Mouse (Mus musculus): Measurements from ENCODE around the gene Serpine1.

DNA sequence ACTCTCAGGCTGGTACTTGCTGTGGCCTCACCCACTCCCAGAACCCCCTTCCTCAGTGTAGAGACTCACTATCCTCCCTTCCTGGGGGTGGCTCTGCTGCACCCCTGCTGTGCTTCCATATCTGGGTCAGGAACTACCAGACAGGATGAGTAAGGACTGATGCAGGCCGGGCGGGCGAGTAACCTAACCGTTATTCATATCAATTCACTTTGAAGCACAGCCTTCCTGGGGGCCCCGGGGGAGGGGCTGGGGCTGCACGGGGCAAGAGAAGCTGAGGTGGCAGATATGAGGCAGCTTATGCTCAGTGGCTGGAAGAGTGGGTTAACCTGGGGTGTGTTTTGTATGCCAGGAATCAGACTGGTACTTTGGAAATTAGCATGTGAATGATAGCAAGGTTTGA, 13.0 kb upstream of the Serpine1 start:
- TF ChIP-seq CTCF (IDR thresholded peaks at IDR 0.05; ENCODE audit: control insufficient read depth, insufficient read depth, insufficient read length) (no peak), MYOG (IDR thresholded peaks at IDR 0.05; ENCODE audit: control insufficient read depth, extremely low read depth, insufficient read length) (no peak), MAX (IDR thresholded peaks at IDR 0.05) (no peak), USF1 (IDR thresholded peaks at IDR 0.05; ENCODE audit: low read depth) (no peak)

Measured in C2C12 (cell line).